Mouse (Mus musculus) left cerebral cortex, postnatal 10 days (tissue): ENCODE measurements around the gene Cidec. TPM values are rescaled to one million over a fixed set of nuclear protein-coding genes. Genes with fewer than 3 reads are reported as not detected.

Source experiments
- DNase-seq, 2 experiments: peaks; one replicate each; pipeline ENCODE4 v3.0.0; 2021 to 2022; ENCODE audit warnings: low spot score in 2 of 2, mixed read lengths in 1 of 2; ENCODE audit errors: extremely low spot score in 1 of 2
- intact Hi-C: fragments of 180-260 bp; cut with DNase I; formaldehyde crosslinking; loops from one replicate; pipeline ENCODE4 v1.15.1; 2025
- microRNA-seq: library from miRNA; unstranded; fragments of <30 nt; microRNA quantifications from one replicate; pipeline ENCODE4 v1.2.0, GENCODE M21; 2022
- total RNA-seq, 2 experiments: library from RNA; stranded (reverse); gene quantifications; 2 replicates each; pipeline ENCODE4 v1.2.3; 2021

Gene Cidec
- total RNA-seq, 2 experiments from 2014 or later = not detected

- no peak for DNase-seq
Observed at GRCm38 (mm10) chr6:113385160-113385714, 50.3 kb downstream of the Cidec start.

GRCm38 (mm10) chr6:113384351-113384927 is 51.1 kb downstream of the Cidec start:
- DNase-seq = no peak
- intact Hi-C loops = no loop called here

More at GRCm38 (mm10) chr6:113385160-113385714, 50.3 kb downstream of the Cidec start:
- intact Hi-C loops = no loop called here

DNA sequence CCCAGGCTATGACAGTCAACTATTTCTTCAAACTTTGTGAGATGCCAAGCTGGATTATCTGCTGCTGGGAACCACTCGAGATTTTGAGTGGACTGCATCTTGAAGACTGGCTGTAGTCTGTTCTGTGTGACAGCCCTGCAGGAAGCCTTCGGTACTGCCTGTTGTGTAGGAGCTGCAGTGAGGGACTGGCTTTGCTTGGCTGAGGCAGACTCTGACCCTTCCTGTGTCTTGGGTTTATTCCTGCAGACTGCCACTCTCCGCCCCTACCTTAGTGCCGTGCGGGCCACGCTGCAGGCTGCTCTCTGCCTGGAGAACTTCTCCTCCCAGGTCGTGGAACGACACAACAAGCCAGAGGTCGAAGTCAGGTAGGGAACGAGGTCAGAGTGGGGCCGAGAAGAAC is 55.1 kb downstream of the Cidec start:
- intact Hi-C loops = no loop called here
- no peak for DNase-seq

- intact Hi-C loops = no loop called here
Observed at GRCm38 (mm10) chr6:113379246-113379645, 56.3 kb downstream of the Cidec start.

GRCm38 (mm10) chr6:113377496-113378385 is 57.8 kb downstream of the Cidec start, which contains the start of the genes Tada3 and Arpc4:
TSS of gene Tada3 (minus strand) at chr6:113377883.
TSS of gene Arpc4 (plus strand) at chr6:113378115.
- DNase-seq = peak; percentile 88 to 95
- intact Hi-C loops = no loop called here

More at GRCm38 (mm10) chr6:113379246-113379645, 56.3 kb downstream of the Cidec start:
- DNase-seq = no peak

GRCm38 (mm10) chr6:113377172-113377495 is 58.4 kb downstream of the Cidec start:
- peak in 1 of 2 experiments; percentile 37 for DNase-seq
- intact Hi-C loops = no loop called here

Small RNA genes within 50 kb of the gene (microRNA-seq; reads per million reads assigned to microRNA genes)
- gene Gm24387 = not detected

Other genes with a start within 250 kb of the Cidec start
- gene Lhfpl4, start 240.4 kb downstream of the Cidec start, total RNA-seq = 100 to 1,000 TPM; 104 to 111 TPM
- 10 to 100 TPM; 24.8 to 26.2 TPM for gene Mtmr14, start 197.9 kb downstream of the Cidec start, total RNA-seq
- gene Cpne9, start 153.5 kb downstream of the Cidec start, total RNA-seq = 10 to 100 TPM; 21.0 to 22.3 TPM
- gene Brpf1, start 128.6 kb downstream of the Cidec start, total RNA-seq = 10 to 100 TPM; 24.7 TPM
- 1 to 10 TPM; 5.5 to 6.4 TPM for gene Ogg1, start 108.8 kb downstream of the Cidec start, total RNA-seq
- 100 to 1,000 TPM; 107 to 112 TPM for gene Camk1, start 91.8 kb downstream of the Cidec start, total RNA-seq
- gene Tada3, start 57.9 kb downstream of the Cidec start, total RNA-seq = 10 to 100 TPM; 50.5 to 52.5 TPM
- gene Arpc4, start 57.6 kb downstream of the Cidec start, total RNA-seq = 100 to 1,000 TPM; 318 to 324 TPM
- 1 to 10 TPM; 6.1 to 8.1 TPM for gene Ttll3, start 46.5 kb downstream of the Cidec start, total RNA-seq
- 10 to 100 TPM; 15.8 to 19.8 TPM for gene Rpusd3, start 16.4 kb downstream of the Cidec start, total RNA-seq
- gene Jagn1, start 6.8 kb upstream of the Cidec start, total RNA-seq = 10 to 100 TPM; 42.7 to 44.8 TPM
- under 1 TPM; 0.55 to 0.66 TPM for gene Il17re, start 22.7 kb upstream of the Cidec start, total RNA-seq
- gene Il17rc, start 35.7 kb upstream of the Cidec start, total RNA-seq = 1 to 10 TPM; 2.5 to 3.2 TPM
- gene Creld1, start 47.5 kb upstream of the Cidec start, total RNA-seq = 10 to 100 TPM; 87.4 to 88.4 TPM
- 10 to 100 TPM; 34.1 to 36.0 TPM for gene Prrt3, start 66.2 kb upstream of the Cidec start, total RNA-seq
- gene Emc3, start 95.9 kb upstream of the Cidec start, total RNA-seq = 10 to 100 TPM; 78.8 to 79.2 TPM
- 1 to 10 TPM; 3.3 to 3.6 TPM for gene Fancd2, start 95.9 kb upstream of the Cidec start, total RNA-seq
- not detected for gene Fancd2os, start 165.0 kb upstream of the Cidec start, total RNA-seq
- 100 to 1,000 TPM; 210 to 211 TPM for gene Brk1, start 169.0 kb upstream of the Cidec start, total RNA-seq
- gene Vhl, start 188.2 kb upstream of the Cidec start, total RNA-seq = 10 to 100 TPM; 45.1 to 49.9 TPM
- gene Irak2, start 202.7 kb upstream of the Cidec start, total RNA-seq = 10 to 100 TPM; 13.0 to 14.2 TPM